Mouse (Mus musculus): ENCODE measurements around the gene Ehhadh. TPM values are rescaled to one million over a fixed set of nuclear protein-coding genes. Genes with fewer than 3 reads are reported as not detected.

Gene Ehhadh
- polyA plus RNA-seq, 1 experiment from 2014 or later = 2.2 TPM

- Histone ChIP-seq H3K36me3 (no peaks in the 10 kb centered on the region), H3K4me3 (no peak overlapping the region), H3K4me2 (no peak overlapping the region), H3K9ac (no peak overlapping the region), H3K27me3 (replicated peaks) (peaks cover 5% of the 10 kb centered on the region; the same call in 1 of the 2 replicates), H3K27ac (replicated peaks) (no peak overlapping the region), H3K9me3 (no peaks in the 10 kb centered on the region), H3K4me1 (no peaks in the 10 kb centered on the region)
- no peak for ATAC-seq (ENCODE audit: extremely low read depth, insufficient number of reproducible peaks, low FRiP score, low TSS enrichment)
- WGBS = 88% methylated on average over 3 of the region's 3 CpGs
Measured at GRCm38 (mm10) chr16:21727421-21727820, 60.2 kb downstream of the Ehhadh start.

GRCm38 (mm10) chr16:21724261-21724660 is 63.3 kb downstream of the Ehhadh start:
- 83% methylated on average over 1 of the region's 1 CpGs for WGBS
- ATAC-seq (ENCODE audit: extremely low read depth, insufficient number of reproducible peaks, low FRiP score, low TSS enrichment) = no peak
- no peaks in the 10 kb centered on the region for H3K27me3 ChIP-seq (replicated peaks)

GRCm38 (mm10) chr16:21719770-21720169 is 67.8 kb downstream of the Ehhadh start:
- Histone ChIP-seq H3K4me3 (no peak overlapping the region), H3K9ac (no peak overlapping the region), H3K4me2 (no peak overlapping the region), H3K27ac (replicated peaks) (no peak overlapping the region), H3K4me1 (no peaks in the 10 kb centered on the region), H3K9me3 (no peaks in the 10 kb centered on the region), H3K36me3 (no peaks in the 10 kb centered on the region), H3K27me3 (replicated peaks) (no peaks in the 10 kb centered on the region)
- ATAC-seq (ENCODE audit: extremely low read depth, insufficient number of reproducible peaks, low FRiP score, low TSS enrichment) = no peak
- 75% methylated on average over 7 of the region's 7 CpGs for WGBS

More at GRCm38 (mm10) chr16:21724261-21724660, 63.3 kb downstream of the Ehhadh start:
- Histone ChIP-seq H3K4me1 (no peaks in the 10 kb centered on the region), H3K4me2 (no peak overlapping the region), H3K27ac (replicated peaks) (no peak overlapping the region), H3K9ac (no peak overlapping the region), H3K4me3 (no peak overlapping the region), H3K9me3 (no peaks in the 10 kb centered on the region), H3K36me3 (no peaks in the 10 kb centered on the region)

- Histone ChIP-seq H3K4me3 (no peak overlapping the region), H3K9me3 (no peaks in the 10 kb centered on the region), H3K4me2 (no peak overlapping the region), H3K27ac (replicated peaks) (no peak overlapping the region), H3K36me3 (no peaks in the 10 kb centered on the region), H3K9ac (no peak overlapping the region), H3K4me1 (peaks cover 6% of the 10 kb centered on the region; the same call in 1 of the 2 replicates), H3K27me3 (replicated peaks) (no peaks in the 10 kb centered on the region)
- ATAC-seq (ENCODE audit: extremely low read depth, insufficient number of reproducible peaks, low FRiP score, low TSS enrichment) = no peak
- WGBS = 65% methylated on average over 10 of the region's 10 CpGs
Measured at GRCm38 (mm10) chr16:21714516-21714915, 73.1 kb downstream of the Ehhadh start.

Other genes starting within 250 kb of the Ehhadh start
- gene 2510009E07Rik, start 93.1 kb downstream of the Ehhadh start, polyA plus RNA-seq (2015; fragmentation: Nextera tagmentation; extraction: Ambion mirVana) = 19.3 and 19.5 TPM in 2 replicates
- gene Map3k13, start 6.5 kb upstream of the Ehhadh start, polyA plus RNA-seq (2015; fragmentation: Nextera tagmentation; extraction: Ambion mirVana) = 0.62 and 0.67 TPM in 2 replicates
- 34.9 and 40.9 TPM in 2 replicates for gene Tmem41a, start 159.7 kb upstream of the Ehhadh start, polyA plus RNA-seq (2015; fragmentation: Nextera tagmentation; extraction: Ambion mirVana)
- 0.07 and 0.41 TPM in 2 replicates for gene Liph, start 207.9 kb upstream of the Ehhadh start, polyA plus RNA-seq (2015; fragmentation: Nextera tagmentation; extraction: Ambion mirVana)
- 23.9 and 24.0 TPM in 2 replicates for gene Senp2, start 221.7 kb upstream of the Ehhadh start, polyA plus RNA-seq (2015; fragmentation: Nextera tagmentation; extraction: Ambion mirVana)

Data from heart, embryonic 13.5 days (tissue).